Comparison of ENCODE assay signal across 16 mouse cellular contexts in the genomic region with DNA sequence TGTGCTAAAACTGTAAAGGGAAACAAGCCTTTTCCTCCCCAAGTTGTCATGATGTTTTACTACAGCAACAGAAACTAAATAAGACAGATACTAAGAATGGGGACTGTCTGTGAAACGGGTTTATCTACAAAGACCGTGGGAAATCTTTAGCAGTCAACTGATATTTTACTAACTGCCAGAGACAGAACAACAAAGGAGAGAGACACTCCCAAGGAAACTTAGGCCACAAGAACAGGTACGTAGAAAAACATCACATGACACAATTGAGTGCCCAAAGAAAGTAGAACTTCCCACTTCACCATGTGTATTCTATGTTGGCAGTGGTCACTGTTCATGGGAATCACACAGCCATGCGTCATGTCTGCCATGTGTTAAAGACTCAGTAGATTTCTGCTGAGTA.
"Had no signal": no experiment of that assay in that cellular context is flagged by ENCODE, and none has a peak within 500 bp of the region (broad histone marks: within the 10 kb centered on the region; RNA-seq: fewer than 3 reads in every experiment).

No protein-coding gene starts in this region.

- H3K9ac ChIP-seq: liver, embryonic 14.5 days; lung, embryonic 14.5 days; neural tube, embryonic 13.5 days; neural tube, embryonic 15.5 days had no signal

- H3K4me3 ChIP-seq: myocyte; neural tube, embryonic 13.5 days; neural tube, embryonic 15.5 days had no signal

- H3K9me3 ChIP-seq: neural tube, embryonic 13.5 days; neural tube, embryonic 15.5 days had no signal

- H3K27me3 ChIP-seq: neural tube, embryonic 13.5 days; neural tube, embryonic 15.5 days had no signal

- H3K27ac ChIP-seq: liver, embryonic 14.5 days; neural tube, embryonic 13.5 days; neural tube, embryonic 15.5 days had no signal

- DNase-seq: lung, adult 18-20 months; lung, embryonic 14.5 days; lung, postnatal 10 days; lung, postnatal 4 days; right cerebral cortex, adult 18-20 months; right cerebral cortex, postnatal 25 days; right cerebral cortex, postnatal 4 days; spleen, adult 18-20 months; thymus, adult 18-20 months; thymus, postnatal 14 days; thymus, postnatal 36 days had no signal

- H3K4me2 ChIP-seq: lung, embryonic 14.5 days; midbrain, embryonic 11.5 days; neural tube, embryonic 13.5 days; neural tube, embryonic 15.5 days had no signal
